Mouse (Mus musculus) embryonic facial prominence, embryonic 12.5 days (tissue): ENCODE data around the gene Chfr. TPM values are rescaled to one million over a fixed set of nuclear protein-coding genes. Genes with fewer than 3 reads are reported as not detected.

Experiments
- ATAC-seq: fragments of 200-750 bp; cut with Nextera tagmentation; 2 replicates; pipeline ENCODE4 v1.8.0; 2017; ENCODE audit not compliant: insufficient number of reproducible peaks, insufficient read depth, low FRiP score, low TSS enrichment
- H3K27ac ChIP-seq: fragments of 300-500 bp; sonication (generic); 2 replicates; pipeline ENCODE4 v1.5.1; 2016; ENCODE audit warnings: mild to moderate bottlenecking
- H3K27me3 ChIP-seq: fragments of 300-500 bp; sonication (generic); 2 replicates; pipeline ENCODE4 v1.6.1; 2016; ENCODE audit warnings: mild to moderate bottlenecking, moderate library complexity
- H3K36me3 ChIP-seq: fragments of 300-500 bp; sonication (generic); 2 replicates; pipeline ENCODE4 v1.6.1; 2016; ENCODE audit warnings: mild to moderate bottlenecking
- H3K4me1 ChIP-seq: fragments of 300-500 bp; sonication (generic); 2 replicates; pipeline ENCODE4 v1.6.1; 2016
- H3K4me2 ChIP-seq: fragments of 300-500 bp; sonication (generic); replicated peaks from 2 replicates; pipeline ENCODE4 v1.6.1; 2016; ENCODE audit warnings: mild to moderate bottlenecking, moderate library complexity
- H3K4me3 ChIP-seq: fragments of 300-500 bp; sonication (generic); 2 replicates; pipeline ENCODE4 v1.5.1; 2016; ENCODE audit warnings: mild to moderate bottlenecking
- H3K9ac ChIP-seq: fragments of 300-500 bp; sonication (generic); 2 replicates; pipeline ENCODE4 v1.6.1; 2016; ENCODE audit warnings: mild to moderate bottlenecking, moderate library complexity
- H3K9me3 ChIP-seq: fragments of 300-500 bp; sonication (generic); 2 replicates; pipeline ENCODE4 v1.6.1; 2016; ENCODE audit warnings: mild to moderate bottlenecking, moderate library complexity
- WGBS: fragments of 180-500 bp; shearing (Covaris S2); methylation state at CpG from one replicate; pipeline ENCODE4 v1.1.7; 2016; 5-methylcytosine and 5-hydroxymethylcytosine counted together
- polyA plus RNA-seq: library from polyadenylated mRNA; unstranded; fragments of >200 nt; fragmentation: Nextera tagmentation; extraction: Ambion mirVana; gene quantifications from 2 replicates; pipeline ENCODE4 v1.2.1, GENCODE M21; 2016

Chfr gene
- polyA plus RNA-seq, 1 experiment from 2014 or later = 39.5 TPM

DNA sequence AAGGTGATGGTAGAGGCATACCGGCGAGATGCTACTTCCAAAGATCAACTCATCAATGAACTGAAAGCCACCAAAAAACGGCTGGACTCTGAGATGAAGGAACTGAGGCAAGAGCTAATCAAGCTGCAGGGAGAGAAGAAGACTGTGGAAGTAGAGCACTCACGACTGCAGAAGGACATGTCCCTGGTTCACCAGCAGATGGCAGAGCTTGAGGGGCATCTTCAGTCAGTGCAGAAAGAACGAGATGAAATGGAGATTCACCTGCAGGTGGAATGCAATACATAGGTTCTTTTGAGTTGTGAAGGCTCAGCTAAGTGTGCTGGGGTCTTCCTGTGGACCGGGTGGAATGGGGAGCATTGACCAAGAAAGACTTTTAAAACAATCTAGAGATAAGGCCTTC is 69.1 kb downstream of the Chfr start:
- H3K9ac ChIP-seq = no peak overlapping the region
- H3K27me3 ChIP-seq = no peaks in the 10 kb centered on the region
- no peak overlapping the region for H3K27ac ChIP-seq
- no peaks in the 10 kb centered on the region for H3K9me3 ChIP-seq
- H3K4me1 ChIP-seq = no peaks in the 10 kb centered on the region
- peaks cover 89% of the 10 kb centered on the region for H3K36me3 ChIP-seq
- ATAC-seq = no peak
- H3K4me2 ChIP-seq = no peak overlapping the region
- no peak overlapping the region for H3K4me3 ChIP-seq
- WGBS = 82% methylated on average over 6 of the region's 6 CpGs

DNA sequence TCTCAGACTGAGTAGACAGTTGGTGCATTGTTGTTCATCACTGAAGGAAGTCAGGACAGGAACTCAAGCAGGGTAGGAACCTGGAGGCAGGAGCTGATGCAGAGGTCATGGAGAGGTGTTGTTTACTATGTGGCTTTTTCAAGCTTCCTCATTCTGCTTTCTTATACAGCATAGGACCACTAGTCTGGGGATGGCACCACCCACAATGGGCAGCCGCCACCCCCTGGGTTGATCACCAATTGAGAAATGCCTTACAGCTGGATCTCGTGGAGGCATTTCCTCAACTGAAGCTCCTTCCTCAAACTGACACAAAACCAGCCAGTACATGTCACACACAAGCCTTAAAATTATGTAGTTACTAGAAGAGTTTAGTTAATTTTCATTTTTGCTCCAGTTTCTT is 75.7 kb downstream of the Chfr start:
- ATAC-seq = no peak
- 91% methylated on average over 2 of the region's 2 CpGs for WGBS

GRCm38 (mm10) chr5:110216780-110217179 is 81.1 kb downstream of the Chfr start:
- 95% methylated on average over 3 of the region's 3 CpGs for WGBS

More for the DNA sequence above, 75.7 kb downstream of the Chfr start:
- Histone ChIP-seq H3K9me3 (no peaks in the 10 kb centered on the region), H3K4me3 (no peak overlapping the region), H3K36me3 (peaks cover 92% of the 10 kb centered on the region), H3K27ac (no peak overlapping the region), H3K4me2 (no peak overlapping the region), H3K27me3 (no peaks in the 10 kb centered on the region), H3K4me1 (no peaks in the 10 kb centered on the region), H3K9ac (no peak overlapping the region)

DNA sequence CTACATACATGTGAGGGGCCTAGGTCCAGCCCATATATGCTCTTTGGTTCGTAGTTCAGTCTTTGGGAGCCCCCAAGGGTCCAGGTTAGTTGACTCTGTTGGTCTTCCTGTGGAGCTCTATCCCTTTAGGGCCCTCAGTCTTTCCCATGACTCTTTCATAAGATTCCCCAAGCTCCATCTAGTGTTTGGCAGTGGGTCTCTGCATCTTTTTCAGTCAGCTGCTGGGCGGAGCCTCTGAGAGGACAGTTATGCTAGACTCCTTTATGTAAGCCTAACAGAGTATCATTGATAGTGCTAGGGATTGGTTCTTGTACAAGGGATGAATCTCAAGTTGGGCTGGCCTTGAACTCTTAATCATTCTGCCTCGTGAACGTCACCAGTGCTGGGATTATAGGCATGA is 84.7 kb downstream of the Chfr start:
- no peak overlapping the region for H3K4me2 ChIP-seq
- WGBS = 92% methylated on average over 4 of the region's 4 CpGs
- H3K9ac ChIP-seq = no peak overlapping the region
- H3K27ac ChIP-seq = no peak overlapping the region
- no peak for ATAC-seq
- no peak overlapping the region for H3K4me3 ChIP-seq
- H3K9me3 ChIP-seq = no peaks in the 10 kb centered on the region
- peaks cover 82% of the 10 kb centered on the region for H3K36me3 ChIP-seq
- H3K27me3 ChIP-seq = no peaks in the 10 kb centered on the region
- no peaks in the 10 kb centered on the region for H3K4me1 ChIP-seq

More at GRCm38 (mm10) chr5:110216780-110217179, 81.1 kb downstream of the Chfr start:
- no peak overlapping the region for H3K4me3 ChIP-seq
- no peak overlapping the region for H3K27ac ChIP-seq
- H3K9ac ChIP-seq = no peak overlapping the region
- ATAC-seq = no peak
- H3K9me3 ChIP-seq = no peaks in the 10 kb centered on the region
- no peaks in the 10 kb centered on the region for H3K27me3 ChIP-seq
- no peaks in the 10 kb centered on the region for H3K4me1 ChIP-seq
- H3K36me3 ChIP-seq = peaks cover 89% of the 10 kb centered on the region
- no peak overlapping the region for H3K4me2 ChIP-seq

Other genes with a start within 250 kb of the Chfr start
- gene Gm15446, start 212.4 kb upstream of the Chfr start, polyA plus RNA-seq = 0.70 and 1.1 TPM in 2 replicates
- gene Zfp932, start 139.3 kb upstream of the Chfr start, polyA plus RNA-seq = 27.4 and 28.7 TPM in 2 replicates
- gene Gm17655, start 63.3 kb upstream of the Chfr start, polyA plus RNA-seq = 2.9 and 3.2 TPM in 2 replicates
- 1.2 and 1.5 TPM in 2 replicates for gene Gm35315, start 41.4 kb upstream of the Chfr start, polyA plus RNA-seq
- gene Plcxd1, start 35.9 kb upstream of the Chfr start, polyA plus RNA-seq = 1.4 and 1.7 TPM in 2 replicates
- 43.1 and 47.2 TPM in 2 replicates for gene Gtpbp6, start 27.6 kb upstream of the Chfr start, polyA plus RNA-seq
- gene Zfp605, start 25.8 kb upstream of the Chfr start, polyA plus RNA-seq = 7.0 and 7.5 TPM in 2 replicates
- gene Golga3, start 40.9 kb downstream of the Chfr start, polyA plus RNA-seq = 26.7 and 28.3 TPM in 2 replicates
- gene Ankle2, start 95.2 kb downstream of the Chfr start, polyA plus RNA-seq = 39.4 and 41.3 TPM in 2 replicates
- gene Pgam5, start 134.1 kb downstream of the Chfr start, polyA plus RNA-seq = 80.7 TPM in 2 replicates
- 7.1 and 9.0 TPM in 2 replicates for gene Pxmp2, start 150.3 kb downstream of the Chfr start, polyA plus RNA-seq
- gene Pole, start 150.5 kb downstream of the Chfr start, polyA plus RNA-seq = 35.3 and 40.5 TPM in 2 replicates
- 2.3 TPM in 2 replicates for gene P2rx2, start 207.4 kb downstream of the Chfr start, polyA plus RNA-seq
- gene Lrcol1, start 208.9 kb downstream of the Chfr start, polyA plus RNA-seq = not detected in 2 replicates